Mouse (Mus musculus) liver, embryonic 13.5 days (tissue): ENCODE results near the gene Nrn1l. TPM values are rescaled to one million over a fixed set of nuclear protein-coding genes. Genes with fewer than 3 reads are reported as not detected.

Source experiments
- ATAC-seq: fragments of 200-750 bp; cut with Nextera tagmentation; 2 replicates; pipeline ENCODE4 v1.8.0; 2017; ENCODE audit warnings: low read depth, mild to moderate bottlenecking, moderate number of reproducible peaks, moderate library complexity
- DNase-seq: peaks from one replicate; pipeline ENCODE4 v3.0.0; 2022
- H3K27ac ChIP-seq: fragments of 300-500 bp; sonication (generic); 2 replicates; pipeline ENCODE4 v1.5.1; 2015; ENCODE audit warnings: moderate library complexity, mild to moderate bottlenecking, inconsistent platforms
- H3K27me3 ChIP-seq: fragments of 300-500 bp; sonication (generic); 2 replicates; pipeline ENCODE4 v1.6.1; 2015; ENCODE audit warnings: mild to moderate bottlenecking, inconsistent platforms
- H3K36me3 ChIP-seq: fragments of 300-500 bp; sonication (generic); 2 replicates; pipeline ENCODE4 v1.6.1; 2015; ENCODE audit warnings: mild to moderate bottlenecking, inconsistent platforms
- H3K4me1 ChIP-seq: fragments of 300-500 bp; sonication (generic); replicated peaks from 2 replicates; pipeline ENCODE4 v1.6.1; 2015; ENCODE audit warnings: inconsistent platforms
- H3K4me2 ChIP-seq: fragments of 300-500 bp; sonication (generic); 2 replicates; pipeline ENCODE4 v1.6.1; 2015; ENCODE audit warnings: inconsistent platforms, mild to moderate bottlenecking, moderate library complexity
- H3K4me3 ChIP-seq: fragments of 300-500 bp; sonication (generic); replicated peaks from 2 replicates; pipeline ENCODE4 v1.5.1; 2015; ENCODE audit warnings: mild to moderate bottlenecking, inconsistent platforms
- H3K9ac ChIP-seq: fragments of 300-500 bp; sonication (generic); 2 replicates; pipeline ENCODE4 v1.6.1; 2015; ENCODE audit warnings: mild to moderate bottlenecking, inconsistent platforms
- H3K9me3 ChIP-seq: fragments of 300-500 bp; sonication (generic); replicated peaks from 2 replicates; pipeline ENCODE4 v1.6.1; 2016; ENCODE audit warnings: inconsistent platforms
- WGBS: fragments of 180-500 bp; shearing (Covaris S2); methylation state at CpG from one replicate; pipeline ENCODE4 v1.1.7; 2015; ENCODE audit not compliant: insufficient replicate concordance; 5-methylcytosine and 5-hydroxymethylcytosine counted together
- polyA plus RNA-seq: library from polyadenylated mRNA; unstranded; fragments of >200 nt; fragmentation: Nextera tagmentation; extraction: Ambion mirVana; gene quantifications from 2 replicates; pipeline ENCODE4 v1.2.1, GENCODE M21; 2015

Gene Nrn1l
- not detected in 2 replicates for polyA plus RNA-seq

- Histone ChIP-seq H3K27me3 (no peaks in the 10 kb centered on the region), H3K9me3 (no peaks in the 10 kb centered on the region), H3K27ac (no peak within 1 kb of the TSS), H3K36me3 (peaks cover 58% of the 10 kb centered on the region), H3K4me1 (peaks cover 8% of the 10 kb centered on the region), H3K4me3 (no peak within 1 kb of the TSS), H3K4me2 (no peak within 1 kb of the TSS), H3K9ac (no peak within 1 kb of the TSS)
- peak; percentile 43 for DNase-seq
- peak; percentile 73 for ATAC-seq
- 40% methylated on average over 11 of the region's 11 CpGs for WGBS
Measured at GRCm38 (mm10) chr8:105893339-105893738, at the start of gene Nrn1l. TSS of gene Nrn1l (plus strand) at chr8:105893567.

GRCm38 (mm10) chr8:105846678-105847077, 46.7 kb upstream of the Nrn1l start:
- Histone ChIP-seq H3K9me3 (no peaks in the 10 kb centered on the region), H3K4me3 (no peak overlapping the region), H3K27ac (0 out of 2 replicates have a peak overlapping the region, but pooled peaks have one; percentile 9), H3K9ac (peak overlapping the region; percentile 13; the same call in 1 of the 2 replicates), H3K4me1 (peaks cover 29% of the 10 kb centered on the region), H3K4me2 (no peak overlapping the region), H3K36me3 (peaks cover 73% of the 10 kb centered on the region), H3K27me3 (no peaks in the 10 kb centered on the region)
- DNase-seq = no peak
- no peak for ATAC-seq
- WGBS = 49% methylated on average over 11 of the region's 11 CpGs

GRCm38 (mm10) chr8:105850014-105850413, 43.4 kb upstream of the Nrn1l start:
- DNase-seq = no peak
- Histone ChIP-seq H3K4me1 (peaks cover 41% of the 10 kb centered on the region), H3K27me3 (no peaks in the 10 kb centered on the region), H3K9ac (peak overlapping the region; percentile 67; the same call in 1 of the 2 replicates), H3K4me3 (peak overlapping the region; percentile 82), H3K9me3 (no peaks in the 10 kb centered on the region), H3K4me2 (peak overlapping the region; percentile 67), H3K27ac (no peak overlapping the region), H3K36me3 (peaks cover 49% of the 10 kb centered on the region)
- WGBS = 75% methylated on average over 4 of the region's 4 CpGs
- ATAC-seq = no peak

DNA sequence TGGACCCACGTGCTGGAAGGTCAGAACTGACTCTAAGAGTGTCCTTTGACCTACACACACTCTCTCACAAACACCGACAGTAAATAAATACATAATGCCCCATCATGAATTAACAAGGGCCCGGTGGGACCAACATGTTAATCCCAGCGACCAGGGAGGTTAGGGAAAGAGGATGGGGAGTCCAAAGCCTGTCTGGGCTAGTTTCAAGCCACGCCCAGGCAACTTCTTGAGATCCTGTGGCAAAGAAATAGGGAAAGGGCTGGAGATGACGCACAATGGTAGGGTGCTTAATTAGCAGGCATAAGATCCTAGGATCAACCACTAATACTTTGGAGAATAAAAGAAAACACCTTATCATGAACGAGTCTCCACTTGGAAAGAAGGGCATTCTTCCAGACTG, 42.8 kb upstream of the Nrn1l start:
- Histone ChIP-seq H3K9me3 (no peaks in the 10 kb centered on the region), H3K27ac (no peak overlapping the region), H3K9ac (peak overlapping the region; percentile 67), H3K4me1 (peaks cover 46% of the 10 kb centered on the region), H3K36me3 (peaks cover 43% of the 10 kb centered on the region), H3K27me3 (no peaks in the 10 kb centered on the region), H3K4me3 (peak overlapping the region; percentile 82), H3K4me2 (peak overlapping the region; percentile 67)
- DNase-seq (no peak), ATAC-seq (no peak)
- 69% methylated on average over 7 of the region's 7 CpGs for WGBS

DNA sequence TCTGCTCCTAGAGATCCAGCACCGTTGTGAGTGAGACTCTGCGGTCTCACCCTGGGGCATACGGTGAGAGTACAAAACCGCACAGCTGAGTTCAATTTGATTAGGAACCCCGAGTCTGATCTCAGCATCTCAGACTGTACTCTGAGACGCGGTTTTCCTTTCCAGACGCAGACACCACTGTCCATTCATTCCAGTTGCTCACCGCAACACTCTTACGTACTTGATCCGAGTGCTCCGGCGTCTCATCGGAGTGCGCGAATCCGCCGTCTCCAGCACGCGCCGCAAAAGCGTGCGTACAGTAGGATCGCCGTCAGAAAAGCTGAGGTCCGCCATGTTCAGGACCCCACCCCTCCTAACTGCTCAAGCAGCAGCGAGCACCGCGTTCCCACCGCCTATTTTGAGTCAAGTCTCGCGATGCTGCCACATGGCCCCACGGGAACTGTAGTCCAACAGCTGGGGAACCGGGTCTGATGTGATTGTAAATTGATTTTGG, 41.7 kb upstream of the Nrn1l start:
- under 1% methylated on average over 34 of the region's 34 CpGs for WGBS
- peak overlapping the region; percentile 86 for H3K27ac ChIP-seq
- peaks cover 52% of the 10 kb centered on the region for H3K4me1 ChIP-seq
- peak overlapping the region; percentile 88 for H3K9ac ChIP-seq
- H3K36me3 ChIP-seq = peaks cover 33% of the 10 kb centered on the region
- peak; percentile 86 for DNase-seq
- peak overlapping the region; percentile 73 for H3K4me2 ChIP-seq
- no peaks in the 10 kb centered on the region for H3K9me3 ChIP-seq
- H3K27me3 ChIP-seq = no peaks in the 10 kb centered on the region
- H3K4me3 ChIP-seq = peak overlapping the region; percentile 82
- peak; percentile 74 for ATAC-seq

DNA sequence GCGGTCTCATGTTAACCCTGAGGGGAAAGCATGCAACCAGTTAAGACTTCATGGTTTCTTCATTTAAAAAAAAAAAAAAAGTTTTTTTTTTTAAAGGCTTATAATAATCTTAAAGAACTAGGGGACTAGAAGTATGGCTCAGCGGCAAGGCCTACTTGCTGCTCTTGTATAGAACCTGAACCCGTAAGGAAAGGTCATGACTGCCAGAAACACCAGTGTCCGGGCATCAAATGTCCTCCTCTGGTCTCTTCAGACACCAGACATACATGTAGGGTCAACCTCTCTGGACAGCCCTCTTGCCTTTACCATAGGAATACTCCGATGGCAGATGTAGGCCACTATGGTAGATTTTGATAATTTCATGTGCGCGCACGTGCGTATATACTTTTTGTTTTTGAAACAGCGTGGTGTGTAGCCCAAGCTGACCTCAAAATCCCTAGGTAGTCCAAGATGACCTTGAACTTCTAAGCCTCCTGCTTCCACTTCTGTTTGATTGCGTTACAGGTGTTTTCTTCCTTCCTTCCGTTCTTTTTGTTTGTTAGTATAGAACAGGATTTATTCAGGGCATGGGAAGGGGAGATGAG, 41.1 kb upstream of the Nrn1l start:
- no peak for DNase-seq
- peak overlapping the region; percentile 88 for H3K9ac ChIP-seq
- WGBS = 76% methylated on average over 12 of the region's 12 CpGs

GRCm38 (mm10) chr8:105853178-105853577, 40.2 kb upstream of the Nrn1l start, which contains the start of gene Cenpt:
TSS of gene Cenpt (minus strand) at chr8:105853278.
- Histone ChIP-seq H3K4me1 (peaks cover 58% of the 10 kb centered on the region), H3K36me3 (peaks cover 21% of the 10 kb centered on the region), H3K9me3 (no peaks in the 10 kb centered on the region), H3K9ac (peak within 1 kb of the TSS; percentile 88; the same call in 1 of the 2 replicates), H3K4me2 (peak within 1 kb of the TSS; percentile 73), H3K27me3 (no peaks in the 10 kb centered on the region), H3K4me3 (peak within 1 kb of the TSS; percentile 82), H3K27ac (peak within 1 kb of the TSS; percentile 35)
- ATAC-seq (no peak), DNase-seq (no peak)
- WGBS = 77% methylated on average over 3 of the region's 3 CpGs

More for the DNA sequence above, 41.1 kb upstream of the Nrn1l start:
- H3K36me3 ChIP-seq = peaks cover 27% of the 10 kb centered on the region
- no peaks in the 10 kb centered on the region for H3K27me3 ChIP-seq
- no peaks in the 10 kb centered on the region for H3K9me3 ChIP-seq
- H3K4me2 ChIP-seq = peak overlapping the region; percentile 73
- no peak for ATAC-seq
- peak overlapping the region; percentile 82 for H3K4me3 ChIP-seq
- peak overlapping the region; percentile 8; the same call in 1 of the 2 replicates for H3K27ac ChIP-seq
- H3K4me1 ChIP-seq = peaks cover 52% of the 10 kb centered on the region

DNA sequence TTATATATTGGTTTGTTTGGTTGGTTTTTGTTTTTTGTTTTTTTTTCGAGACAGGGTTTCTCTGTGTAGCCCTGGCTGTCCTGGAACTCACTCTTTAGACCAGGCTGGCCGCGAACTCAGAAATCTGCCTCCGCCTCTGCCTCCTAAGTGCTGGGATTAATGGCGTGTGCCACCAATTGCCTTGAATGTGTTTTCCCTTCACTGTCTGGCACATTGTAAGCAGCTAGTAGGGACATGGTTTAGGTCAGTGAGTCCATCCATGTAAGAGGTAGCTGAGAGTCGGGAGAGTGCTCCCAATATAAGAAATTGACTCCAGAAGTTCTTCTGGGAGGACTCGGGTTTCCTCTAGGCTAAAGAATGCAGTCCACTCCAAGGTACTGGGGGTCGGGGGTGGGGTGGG, 39.1 kb upstream of the Nrn1l start:
- peaks cover 16% of the 10 kb centered on the region for H3K36me3 ChIP-seq
- peak overlapping the region; percentile 92 for H3K9ac ChIP-seq
- H3K27ac ChIP-seq = peak overlapping the region; percentile 35; the same call in 1 of the 2 replicates
- H3K4me2 ChIP-seq = peak overlapping the region; percentile 99
- H3K9me3 ChIP-seq = no peaks in the 10 kb centered on the region
- WGBS = 36% methylated on average over 8 of the region's 8 CpGs
- H3K4me3 ChIP-seq = peak overlapping the region; percentile 99
- DNase-seq (no peak), ATAC-seq (no peak)
- H3K27me3 ChIP-seq = no peaks in the 10 kb centered on the region
- peaks cover 69% of the 10 kb centered on the region for H3K4me1 ChIP-seq

- Histone ChIP-seq H3K27ac (peak within 1 kb of the TSS; percentile 89), H3K9ac (peak within 1 kb of the TSS; percentile 92), H3K4me1 (peaks cover 69% of the 10 kb centered on the region), H3K36me3 (peaks cover 11% of the 10 kb centered on the region), H3K4me2 (peak within 1 kb of the TSS; percentile 99), H3K4me3 (peak within 1 kb of the TSS; percentile 99), H3K27me3 (no peaks in the 10 kb centered on the region), H3K9me3 (no peaks in the 10 kb centered on the region)
- under 1% methylated on average over 43 of the region's 43 CpGs for WGBS
- peak; percentile 91 for DNase-seq
- peak; percentile 82 for ATAC-seq
Measured at GRCm38 (mm10) chr8:105854715-105855216, 38.6 kb upstream of the Nrn1l start, which contains the start of gene Thap11. TSS of gene Thap11 (plus strand) at chr8:105855132.

- H3K4me2 ChIP-seq = peak overlapping the region; percentile 99
- no peaks in the 10 kb centered on the region for H3K27me3 ChIP-seq
- peaks cover 9% of the 10 kb centered on the region for H3K36me3 ChIP-seq
- H3K9ac ChIP-seq = peak overlapping the region; percentile 92
- ATAC-seq (peak; percentile 24), DNase-seq (peak; percentile 55)
- H3K4me3 ChIP-seq = peak overlapping the region; percentile 99
- H3K27ac ChIP-seq = peak overlapping the region; percentile 89
- WGBS = under 1% methylated on average over 71 of the region's 71 CpGs
- no peaks in the 10 kb centered on the region for H3K9me3 ChIP-seq
- peaks cover 66% of the 10 kb centered on the region for H3K4me1 ChIP-seq
Measured at GRCm38 (mm10) chr8:105855248-105856167, 37.9 kb upstream of the Nrn1l start.
